Mouse (Mus musculus) hindbrain, embryonic 16.5 days (tissue): ENCODE data around the gene Hsh2d. TPM values are rescaled to one million over a fixed set of nuclear protein-coding genes. Genes with fewer than 3 reads are reported as not detected.

Experiments
- ATAC-seq: fragments of 200-750 bp; cut with Nextera tagmentation; 2 replicates; pipeline ENCODE4 v1.8.0; 2017; ENCODE audit warnings: moderate TSS enrichment, moderate library complexity
- H3K27ac ChIP-seq: fragments of 300-500 bp; sonication (generic); 2 replicates; pipeline ENCODE4 v1.5.1; 2014; ENCODE audit warnings: low read depth, mild to moderate bottlenecking, control low read depth, low read length, moderate library complexity
- H3K27me3 ChIP-seq: fragments of 300-500 bp; sonication (generic); replicated peaks from 2 replicates; pipeline ENCODE4 v1.6.1; 2014; ENCODE audit warnings: low read length; ENCODE audit not compliant: control insufficient read depth, insufficient read depth
- H3K36me3 ChIP-seq: fragments of 300-500 bp; sonication (generic); 2 replicates; pipeline ENCODE4 v1.6.1; 2014; ENCODE audit warnings: mild to moderate bottlenecking, low read length, moderate library complexity, mixed read lengths; ENCODE audit not compliant: control insufficient read depth, insufficient read depth
- H3K4me1 ChIP-seq: fragments of 300-500 bp; sonication (generic); 2 replicates; pipeline ENCODE4 v1.6.1; 2014; ENCODE audit warnings: low read depth, low read length; ENCODE audit not compliant: control insufficient read depth, insufficient read depth
- H3K4me2 ChIP-seq: fragments of 300-500 bp; sonication (generic); 2 replicates; pipeline ENCODE4 v1.6.1; 2014; ENCODE audit warnings: mild to moderate bottlenecking, low read length, control low read depth, moderate library complexity
- H3K4me3 ChIP-seq: fragments of 300-500 bp; sonication (generic); 2 replicates; pipeline ENCODE4 v1.5.1; 2014; ENCODE audit warnings: mild to moderate bottlenecking, low read length, control low read depth, moderate library complexity
- H3K9ac ChIP-seq: fragments of 300-500 bp; sonication (generic); 2 replicates; pipeline ENCODE4 v1.6.1; 2014; ENCODE audit warnings: low read depth, mild to moderate bottlenecking, control low read depth, low read length, moderate library complexity
- H3K9me3 ChIP-seq: fragments of 300-500 bp; sonication (generic); 2 replicates; pipeline ENCODE4 v1.6.1; 2014; ENCODE audit warnings: mild to moderate bottlenecking, low read length, moderate library complexity; ENCODE audit not compliant: control insufficient read depth
- WGBS: fragments of 180-500 bp; shearing (Covaris S2); extraction: QIAGEN DNeasy Blood & Tissue Kit; methylation state at CpG from one replicate; pipeline ENCODE4 v1.1.7; 2014; 5-methylcytosine and 5-hydroxymethylcytosine counted together
- polyA plus RNA-seq: library from polyadenylated mRNA; unstranded; fragments of >200 nt; fragmentation: Nextera tagmentation; extraction: Ambion mirVana; gene quantifications from 2 replicates; pipeline ENCODE4 v1.2.1, GENCODE M21; 2015

Hsh2d gene
- polyA plus RNA-seq, 1 experiment from 2014 or later: not detected

DNA sequence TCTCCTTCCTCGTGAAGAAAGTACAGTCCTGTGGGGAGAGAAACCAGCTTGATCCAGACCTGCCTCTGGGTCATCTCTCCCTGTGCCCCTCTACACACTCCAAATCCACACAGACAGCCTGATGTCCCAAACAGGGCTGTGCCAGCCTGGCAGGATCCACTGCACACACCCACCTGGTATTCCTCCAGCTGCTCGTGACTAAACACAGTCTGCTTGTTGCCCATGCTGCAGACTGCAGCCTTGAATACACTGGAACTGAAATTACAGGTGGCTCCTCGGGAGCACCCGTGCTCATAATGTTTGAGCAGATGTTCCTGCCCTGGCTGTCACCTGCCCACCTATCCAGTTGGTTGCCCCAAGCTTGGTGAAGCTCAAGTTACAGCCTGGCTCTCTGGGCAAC is 23.3 kb downstream of the Hsh2d start, which contains the start of gene Cib3:
Gene Cib3 (minus strand): TSS at position 87 of the 400 bp plus-strand sequence.
- 56% methylated on average over 4 of the region's 4 CpGs for WGBS
- no peak within 1 kb of the TSS for H3K4me3 ChIP-seq
- no peak within 1 kb of the TSS for H3K27ac ChIP-seq
- no peak for ATAC-seq
- no peak within 1 kb of the TSS for H3K4me2 ChIP-seq
- no peaks in the 10 kb centered on the region for H3K9me3 ChIP-seq
- no peaks in the 10 kb centered on the region for H3K4me1 ChIP-seq
- no peak within 1 kb of the TSS for H3K9ac ChIP-seq
- peaks cover 2% of the 10 kb centered on the region; the same call in 1 of the 2 replicates for H3K27me3 ChIP-seq
- no peaks in the 10 kb centered on the region for H3K36me3 ChIP-seq

DNA sequence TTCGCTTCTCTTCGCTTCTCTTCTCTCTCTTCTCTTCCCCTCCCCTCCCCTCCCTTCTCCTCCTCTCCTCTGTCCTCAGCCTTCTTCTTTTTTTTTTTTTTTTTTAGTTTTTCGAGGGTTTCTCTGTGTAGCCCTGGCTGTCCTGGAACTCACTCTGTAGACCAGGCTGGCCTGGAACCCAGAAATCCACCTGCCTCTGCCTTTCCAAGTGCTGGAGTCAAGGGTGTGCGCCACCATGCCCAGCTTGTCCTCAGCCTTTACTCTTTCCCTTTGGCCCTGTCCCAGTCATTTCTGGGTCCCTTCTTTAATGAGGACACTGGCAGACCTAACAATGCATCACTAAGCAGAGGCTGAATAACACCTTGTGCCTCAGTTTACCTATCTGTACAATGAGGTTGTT is 24.1 kb downstream of the Hsh2d start, which contains the start of gene Gm11034:
Gene Gm11034 (minus strand): TSS at position 101 of the 400 bp plus-strand sequence.
- no peak within 1 kb of the TSS for H3K4me2 ChIP-seq
- WGBS: 67% methylated on average over 4 of the region's 4 CpGs
- H3K4me3 ChIP-seq: no peak within 1 kb of the TSS
- no peak within 1 kb of the TSS for H3K9ac ChIP-seq
- no peaks in the 10 kb centered on the region for H3K4me1 ChIP-seq
- no peaks in the 10 kb centered on the region for H3K36me3 ChIP-seq
- no peak for ATAC-seq
- no peaks in the 10 kb centered on the region for H3K9me3 ChIP-seq
- peaks cover 2% of the 10 kb centered on the region; the same call in 1 of the 2 replicates for H3K27me3 ChIP-seq
- no peak within 1 kb of the TSS for H3K27ac ChIP-seq

DNA sequence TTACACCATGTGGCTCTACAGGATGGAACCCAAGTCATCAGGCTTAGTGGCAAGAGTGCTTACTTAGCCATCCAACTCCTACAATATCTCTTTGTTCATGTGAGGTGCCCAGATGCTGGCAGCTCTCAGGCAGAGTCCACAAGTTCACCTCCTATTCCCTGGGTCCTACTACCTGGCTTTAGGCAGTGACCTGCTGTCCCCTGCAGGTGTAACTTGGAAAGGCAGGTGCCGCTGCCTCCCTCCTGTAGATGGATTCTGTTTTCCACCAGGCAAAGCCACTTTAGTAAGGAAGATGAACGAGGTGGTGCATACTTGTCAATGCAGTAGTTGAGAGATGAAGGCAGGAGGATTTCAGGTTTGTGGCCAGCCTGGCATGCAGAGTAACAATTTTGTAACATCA is 25.6 kb downstream of the Hsh2d start:
- Histone ChIP-seq H3K9ac (no peak overlapping the region), H3K4me1 (no peaks in the 10 kb centered on the region), H3K27ac (no peak overlapping the region), H3K4me3 (no peak overlapping the region), H3K4me2 (no peak overlapping the region), H3K27me3 (peaks cover 2% of the 10 kb centered on the region; the same call in 1 of the 2 replicates), H3K36me3 (no peaks in the 10 kb centered on the region), H3K9me3 (no peaks in the 10 kb centered on the region)
- WGBS: 47% methylated on average over 2 of the region's 2 CpGs
- ATAC-seq: no peak

DNA sequence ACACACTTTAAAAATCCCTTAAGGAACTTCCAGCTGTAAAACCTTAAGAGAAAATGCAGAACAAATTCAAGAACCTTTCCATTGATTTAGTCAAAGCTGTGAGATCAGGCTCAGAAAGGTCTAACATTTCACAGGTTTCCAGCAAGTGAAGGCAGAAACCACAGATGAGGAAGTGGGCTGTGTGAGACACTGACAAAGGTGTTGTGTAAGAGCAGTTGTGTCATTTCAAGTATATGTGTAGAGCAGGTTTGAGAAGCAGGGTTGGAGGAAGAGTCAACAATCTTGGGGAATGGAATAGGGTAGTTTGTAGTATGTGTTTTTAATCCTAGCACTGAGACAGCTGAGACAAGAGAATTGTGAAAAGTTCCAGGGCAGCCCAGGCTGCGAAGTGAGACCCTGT is 26.4 kb downstream of the Hsh2d start:
- H3K27ac ChIP-seq: no peak overlapping the region
- H3K9ac ChIP-seq: no peak overlapping the region
- H3K4me1 ChIP-seq: peaks cover 8% of the 10 kb centered on the region
- H3K4me2 ChIP-seq: no peak overlapping the region
- H3K36me3 ChIP-seq: no peaks in the 10 kb centered on the region
- ATAC-seq: no peak
- WGBS: 52% methylated on average over 1 of the region's 1 CpGs
- no peak overlapping the region for H3K4me3 ChIP-seq
- no peaks in the 10 kb centered on the region for H3K9me3 ChIP-seq
- peaks cover 2% of the 10 kb centered on the region; the same call in 1 of the 2 replicates for H3K27me3 ChIP-seq

DNA sequence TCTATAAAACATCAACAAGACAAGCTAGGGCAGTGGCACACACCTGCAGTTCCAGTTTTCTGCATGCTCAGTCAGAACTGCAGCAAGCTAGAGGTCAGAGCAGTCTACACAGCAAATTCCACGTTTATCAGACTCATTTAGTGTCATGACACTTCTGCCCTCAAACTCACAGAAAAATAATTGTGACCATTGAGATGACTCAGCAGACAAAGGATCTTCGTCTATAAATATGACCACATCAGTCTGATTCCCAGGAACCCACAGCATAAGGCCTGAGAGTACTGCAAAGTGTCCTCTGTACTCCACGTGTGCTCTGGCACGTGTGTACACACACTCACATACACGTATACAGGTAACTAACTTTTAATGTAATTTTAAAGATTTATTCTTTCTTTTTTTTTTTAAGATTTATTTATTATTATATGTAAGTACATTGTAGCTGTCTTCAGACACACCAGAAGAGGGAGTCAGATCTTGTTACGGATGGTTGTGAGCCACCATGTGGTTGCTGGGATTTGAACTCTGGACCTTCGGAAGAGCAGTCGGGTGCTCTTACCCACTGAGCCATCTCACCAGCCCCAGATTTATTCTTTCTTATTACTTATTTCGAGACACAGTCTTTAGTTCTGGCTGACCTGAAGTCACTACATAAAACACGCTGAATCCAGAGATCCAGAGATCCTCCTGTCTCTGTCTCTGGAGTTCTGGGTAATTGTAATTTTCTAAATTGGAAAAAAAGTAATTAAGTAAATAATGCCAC is 29.5 kb downstream of the Hsh2d start:
- H3K9me3 ChIP-seq: no peaks in the 10 kb centered on the region
- H3K36me3 ChIP-seq: peaks cover 13% of the 10 kb centered on the region
- H3K27me3 ChIP-seq: peaks cover 2% of the 10 kb centered on the region; the same call in 1 of the 2 replicates
- peak overlapping the region; percentile 88 for H3K4me2 ChIP-seq
- 76% methylated on average over 9 of the region's 10 CpGs for WGBS
- peak; percentile 26; the same call in 1 of the 2 replicates for ATAC-seq
- no peak overlapping the region for H3K27ac ChIP-seq
- H3K9ac ChIP-seq: no peak overlapping the region
- peak overlapping the region; percentile 77 for H3K4me3 ChIP-seq
- H3K4me1 ChIP-seq: peaks cover 14% of the 10 kb centered on the region

DNA sequence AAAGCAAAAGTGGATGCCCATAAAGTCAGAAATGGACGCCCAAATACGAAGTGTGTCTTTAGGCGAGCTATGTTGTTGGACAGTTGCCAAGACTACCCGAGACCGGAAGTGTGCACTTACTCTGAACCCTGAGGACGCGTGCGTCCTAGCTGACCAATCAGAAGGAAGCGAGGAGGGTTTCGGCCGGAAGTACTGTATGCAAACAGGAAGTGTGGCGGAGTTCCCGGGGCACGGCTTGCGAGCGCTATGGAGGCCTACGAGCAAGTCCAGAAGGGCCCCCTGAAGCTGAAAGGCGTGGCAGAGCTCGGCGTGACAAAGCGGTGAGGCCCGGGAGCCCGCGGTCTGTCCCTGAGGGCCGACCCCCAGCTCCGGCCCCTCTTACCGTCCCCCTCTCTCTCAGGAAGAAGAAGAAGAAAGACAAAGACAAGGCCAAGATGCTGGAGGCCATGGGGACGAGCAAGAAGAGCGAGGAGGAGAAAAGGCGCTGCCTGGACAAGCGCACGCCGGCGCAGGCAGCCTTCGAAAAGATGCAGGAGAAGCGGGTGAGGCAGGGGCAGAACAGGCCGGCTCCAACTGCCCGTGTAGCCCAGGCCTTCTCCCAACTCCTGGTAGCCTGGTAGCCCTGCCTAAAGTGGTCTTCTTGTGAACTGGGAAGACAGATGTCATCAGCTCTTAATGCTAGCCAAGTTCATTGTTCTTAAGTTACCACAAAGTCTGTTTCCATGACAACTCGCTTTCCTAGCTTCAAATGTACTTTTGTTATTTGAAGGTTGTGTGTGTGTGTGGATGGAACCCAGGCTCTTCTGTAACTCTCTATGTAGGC is 30.3 kb downstream of the Hsh2d start, which contains the start of gene Fam32a:
Gene Fam32a (plus strand): TSS at position 190 of the 823 bp plus-strand sequence.
- WGBS: 10% methylated on average over 39 of the region's 39 CpGs
- H3K36me3 ChIP-seq: peaks cover 13% of the 10 kb centered on the region
- peak within 1 kb of the TSS; percentile 26 for H3K27ac ChIP-seq
- H3K9me3 ChIP-seq: no peaks in the 10 kb centered on the region
- ATAC-seq: peak; percentile 98
- peak within 1 kb of the TSS; percentile 88 for H3K4me2 ChIP-seq
- peak within 1 kb of the TSS; percentile 77 for H3K4me3 ChIP-seq
- peak within 1 kb of the TSS; percentile 70 for H3K9ac ChIP-seq
- peaks cover 14% of the 10 kb centered on the region for H3K4me1 ChIP-seq
- H3K27me3 ChIP-seq: peaks cover 2% of the 10 kb centered on the region; the same call in 1 of the 2 replicates

DNA sequence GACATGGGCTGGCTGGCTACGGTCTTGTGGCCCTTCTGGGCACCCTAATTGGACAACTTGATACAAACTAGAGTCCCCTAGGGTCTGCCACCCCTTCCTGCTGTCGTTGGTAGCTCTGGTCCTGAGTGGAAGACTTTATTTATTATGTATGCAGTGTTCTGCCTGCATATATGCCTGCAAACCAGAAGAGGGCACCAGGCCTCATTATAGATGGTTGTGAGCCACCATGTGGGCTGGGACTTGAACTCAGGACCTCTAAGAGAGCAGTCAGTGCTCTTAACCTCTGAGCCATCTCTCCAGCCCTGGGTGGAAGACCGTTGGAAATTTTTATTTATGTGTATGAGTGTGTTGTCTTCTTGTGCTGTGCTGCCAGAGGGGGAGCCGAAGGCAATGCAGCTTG is 31.3 kb downstream of the Hsh2d start:
- no peak overlapping the region for H3K9ac ChIP-seq
- H3K36me3 ChIP-seq: peaks cover 13% of the 10 kb centered on the region

DNA sequence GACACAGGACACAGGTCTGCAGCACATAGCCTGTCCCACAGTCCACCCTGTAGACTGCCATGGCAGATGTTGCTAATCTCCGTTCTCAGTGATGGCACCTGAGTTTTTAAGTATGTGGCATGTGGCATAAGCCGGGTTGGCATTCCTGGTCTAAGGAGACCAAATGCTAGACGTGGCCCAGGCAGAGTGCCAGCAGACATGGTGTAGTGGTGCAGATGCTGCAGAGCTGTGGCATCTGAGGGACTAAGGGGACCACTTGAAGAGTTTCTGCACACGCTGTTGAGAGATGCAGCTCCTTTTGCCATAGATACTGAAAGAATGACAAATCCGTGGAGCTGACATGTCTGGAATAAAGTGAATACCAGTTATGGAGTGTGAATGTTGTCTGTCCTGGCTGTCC is 33.2 kb downstream of the Hsh2d start:
- Histone ChIP-seq H3K27ac (no peak overlapping the region), H3K9me3 (no peaks in the 10 kb centered on the region), H3K4me1 (peaks cover 14% of the 10 kb centered on the region), H3K9ac (no peak overlapping the region), H3K36me3 (peaks cover 13% of the 10 kb centered on the region), H3K4me2 (no peak overlapping the region), H3K27me3 (no peaks in the 10 kb centered on the region), H3K4me3 (no peak overlapping the region)
- WGBS: 93% methylated on average over 5 of the region's 5 CpGs
- no peak for ATAC-seq

More for the DNA sequence above, 31.3 kb downstream of the Hsh2d start:
- H3K27me3 ChIP-seq: peaks cover 2% of the 10 kb centered on the region; the same call in 1 of the 2 replicates
- peaks cover 14% of the 10 kb centered on the region for H3K4me1 ChIP-seq
- 80% methylated on average over 4 of the region's 4 CpGs for WGBS
- no peak overlapping the region for H3K27ac ChIP-seq
- peak overlapping the region; percentile 88 for H3K4me2 ChIP-seq
- no peak for ATAC-seq
- H3K9me3 ChIP-seq: no peaks in the 10 kb centered on the region
- H3K4me3 ChIP-seq: peak overlapping the region; percentile 77
